Mouse (Mus musculus): ENCODE measurements around the gene H6pd. TPM values are rescaled to one million over a fixed set of nuclear protein-coding genes. Genes with fewer than 3 reads are reported as not detected.
A peak's percentile ranks its signal among the peaks of the same experiment; 100 is the strongest.
"Not testable (repeated sequence)": the region's sequence is repeated elsewhere in the genome, so short reads cannot be mapped to it uniquely, and the experiment has no call there.

The H6pd gene
- 115 and 132 TPM in 2 replicates for total RNA-seq (2021)
- long read RNA-seq, experiment 1, full-length matches to known transcripts: 39 of 88 reads
- long read RNA-seq, experiment 1, partial matches to known transcripts: 6 of 88 reads
- long read RNA-seq, experiment 1, other reads (novel, unspliced or antisense): 43 of 88 reads
- long read RNA-seq, experiment 2, full-length matches to known transcripts: 32 of 72 reads
- long read RNA-seq, experiment 2, partial matches to known transcripts: 7 of 72 reads
- long read RNA-seq, experiment 2, other reads (novel, unspliced or antisense): 33 of 72 reads

DNA sequence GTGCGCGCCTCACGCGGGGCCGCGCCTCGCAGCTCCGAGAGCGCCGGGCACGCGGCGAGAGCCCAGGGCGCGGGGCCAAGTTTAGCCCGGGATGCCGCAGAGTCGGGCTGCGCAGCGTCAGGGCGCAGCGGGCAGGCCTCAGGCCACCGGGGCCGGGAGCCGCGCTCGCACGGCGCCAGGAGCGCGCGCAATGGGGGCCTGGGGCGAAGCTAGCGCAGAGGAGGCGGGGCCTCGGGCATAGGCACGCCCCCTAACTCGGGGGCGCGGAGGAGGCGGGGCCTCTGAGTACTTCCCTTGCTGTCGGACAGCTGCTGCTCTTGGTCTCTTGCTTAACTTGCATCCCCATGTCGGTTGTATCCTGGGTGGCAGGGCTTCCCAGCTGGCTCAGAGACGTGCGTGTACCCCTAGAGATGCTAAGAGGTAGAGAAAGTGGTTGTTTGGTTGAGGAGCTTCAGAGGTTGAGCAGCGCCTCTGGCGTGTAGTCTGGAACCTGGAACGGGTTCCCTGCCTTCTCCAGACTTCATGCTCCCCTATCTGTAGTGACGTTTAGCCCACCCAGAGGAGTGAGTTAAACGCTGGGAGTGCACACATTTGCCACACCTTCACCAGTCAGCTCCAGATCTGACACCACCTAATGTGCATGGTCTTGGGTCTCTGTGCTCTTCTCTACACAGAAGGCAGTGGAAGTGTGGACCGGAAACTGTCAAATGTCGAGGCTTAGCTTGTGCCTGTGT is at the start of gene H6pd:
H6pd (minus strand) TSS at position 171 of the 734 bp plus-strand sequence.
- DNase-seq: peak; percentile 95

DNA sequence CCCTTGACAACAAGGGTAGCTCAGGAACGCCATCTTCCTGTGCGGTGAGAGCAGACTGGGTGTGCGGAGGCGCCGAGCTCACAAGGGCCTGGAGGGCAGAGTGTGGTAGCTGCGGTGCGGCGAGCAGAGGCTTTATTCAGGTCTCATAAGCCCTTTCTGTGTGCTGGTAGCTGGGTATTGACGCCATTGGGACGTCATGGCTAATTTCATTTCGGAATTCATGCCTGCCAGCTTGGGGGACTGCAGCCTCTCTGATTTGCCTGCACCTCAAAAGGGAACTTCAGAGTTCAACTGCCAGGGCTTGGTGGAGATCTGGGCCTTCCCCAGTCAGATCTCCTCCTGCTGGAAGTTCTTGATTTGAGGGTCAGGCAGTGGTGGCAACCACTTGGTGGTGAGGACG is 48.9 kb upstream of the H6pd start:
- no peak for DNase-seq

DNA sequence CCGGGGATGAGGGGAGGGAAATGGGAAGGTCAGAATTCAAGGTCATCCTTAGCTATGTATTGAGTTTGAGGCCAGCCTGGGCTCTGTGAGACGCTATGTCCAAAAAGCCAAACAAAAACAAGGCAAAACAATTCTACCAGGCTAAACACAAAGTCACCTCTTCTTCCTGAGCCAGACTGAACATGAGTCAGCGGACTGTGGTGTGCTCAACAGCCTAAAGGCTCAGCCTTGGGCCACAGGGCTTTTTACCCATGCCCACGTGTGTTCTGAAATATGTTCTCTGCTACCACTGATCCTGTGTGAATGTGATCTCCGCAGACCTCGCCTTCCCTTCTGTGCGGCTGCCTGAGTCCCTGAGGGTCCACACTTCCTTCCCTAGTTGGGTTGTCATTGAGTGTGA is 47.3 kb upstream of the H6pd start:
- no peak for DNase-seq

DNA sequence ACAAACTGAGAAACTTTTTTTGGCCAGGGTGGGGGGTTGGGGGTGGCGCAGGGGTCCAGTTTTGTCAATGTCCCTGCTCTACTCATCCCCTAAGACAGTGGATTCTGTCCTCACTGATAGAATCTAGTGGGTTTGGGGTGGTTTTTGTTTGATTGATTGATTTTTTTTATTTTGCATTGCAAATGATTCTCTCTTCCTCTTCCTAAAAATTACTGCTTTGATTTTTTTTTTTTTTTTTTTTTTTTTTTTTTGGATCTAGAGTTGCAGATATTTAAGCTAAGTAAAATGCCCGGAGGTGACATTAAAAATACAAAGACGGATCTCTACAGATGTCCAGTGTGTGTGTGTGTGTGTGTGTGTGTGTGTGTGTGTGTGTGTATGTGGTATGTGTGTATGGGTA is 43.6 kb upstream of the H6pd start:
- DNase-seq: no peak

DNA sequence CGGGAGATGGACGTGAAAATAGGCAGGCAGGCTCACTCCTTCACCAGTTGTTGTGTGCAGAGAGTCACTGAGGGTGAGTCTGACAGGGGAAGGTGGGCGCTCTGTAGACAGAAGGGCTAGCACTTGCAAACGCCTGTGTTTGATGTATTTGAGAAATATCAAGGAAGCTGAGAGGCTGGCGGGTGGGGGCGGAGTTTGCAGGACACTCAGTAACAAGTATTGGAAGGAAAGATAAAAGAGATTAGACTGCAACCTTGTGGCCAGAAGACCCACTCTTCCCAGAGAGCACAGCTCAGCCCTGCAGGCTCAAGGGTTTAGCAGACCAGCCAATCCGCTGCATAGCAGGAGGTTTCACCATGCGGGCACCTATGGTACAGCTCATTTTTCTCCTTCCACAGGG is 42.7 kb upstream of the H6pd start:
- DNase-seq: no peak

DNA sequence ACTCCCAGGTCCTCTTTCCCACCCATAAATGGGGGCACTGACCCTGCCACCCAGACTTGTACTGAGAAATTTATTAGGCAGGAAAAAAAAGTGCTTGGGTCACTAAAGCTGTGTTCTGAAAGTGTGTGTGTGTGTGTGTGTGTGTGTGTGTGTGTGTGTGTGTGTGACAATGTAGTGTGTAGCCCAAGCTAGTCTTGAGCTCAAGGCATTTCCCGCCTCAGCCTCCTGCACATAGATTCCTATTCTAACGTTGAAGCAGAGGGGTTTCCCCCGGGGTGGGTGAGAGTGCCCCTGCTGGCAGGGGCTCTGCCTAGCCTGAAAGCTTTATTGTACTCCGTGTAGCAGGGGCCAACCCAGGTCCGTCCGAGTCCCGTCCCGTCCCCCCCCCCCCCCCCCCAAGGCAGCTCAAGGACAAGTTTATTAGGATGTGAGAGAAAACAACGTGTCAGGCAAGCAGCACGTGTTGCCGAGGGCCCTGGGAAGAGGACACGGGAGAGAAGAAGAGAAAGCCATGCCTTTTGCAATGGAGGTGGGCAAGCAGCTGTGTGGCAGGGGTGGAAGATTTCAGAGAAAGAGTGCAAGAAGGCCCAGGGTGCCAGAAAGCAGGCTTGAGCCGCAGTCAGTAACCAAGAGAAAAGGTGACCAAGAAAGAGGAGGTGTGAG is 40.9 kb upstream of the H6pd start:
- no peak for DNase-seq

DNA sequence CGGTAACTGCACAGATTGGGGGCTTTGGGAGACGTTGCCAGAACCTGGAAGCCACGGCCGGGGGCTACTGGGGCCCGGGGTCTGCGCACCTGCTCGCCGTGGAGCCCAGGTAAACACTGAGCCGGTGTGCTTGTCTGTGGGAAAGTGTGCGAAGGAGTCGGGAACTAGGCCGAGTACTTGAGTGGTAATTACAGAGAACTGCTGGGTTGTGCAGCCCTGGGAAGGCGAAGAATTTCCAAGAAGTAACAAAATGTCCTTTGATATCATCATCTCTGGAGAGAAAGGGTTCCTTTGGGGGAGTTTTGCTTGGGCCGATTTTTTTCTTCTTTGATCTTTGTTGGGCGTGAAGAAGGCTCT is 40.3 kb upstream of the H6pd start:
- DNase-seq: no peak

DNA sequence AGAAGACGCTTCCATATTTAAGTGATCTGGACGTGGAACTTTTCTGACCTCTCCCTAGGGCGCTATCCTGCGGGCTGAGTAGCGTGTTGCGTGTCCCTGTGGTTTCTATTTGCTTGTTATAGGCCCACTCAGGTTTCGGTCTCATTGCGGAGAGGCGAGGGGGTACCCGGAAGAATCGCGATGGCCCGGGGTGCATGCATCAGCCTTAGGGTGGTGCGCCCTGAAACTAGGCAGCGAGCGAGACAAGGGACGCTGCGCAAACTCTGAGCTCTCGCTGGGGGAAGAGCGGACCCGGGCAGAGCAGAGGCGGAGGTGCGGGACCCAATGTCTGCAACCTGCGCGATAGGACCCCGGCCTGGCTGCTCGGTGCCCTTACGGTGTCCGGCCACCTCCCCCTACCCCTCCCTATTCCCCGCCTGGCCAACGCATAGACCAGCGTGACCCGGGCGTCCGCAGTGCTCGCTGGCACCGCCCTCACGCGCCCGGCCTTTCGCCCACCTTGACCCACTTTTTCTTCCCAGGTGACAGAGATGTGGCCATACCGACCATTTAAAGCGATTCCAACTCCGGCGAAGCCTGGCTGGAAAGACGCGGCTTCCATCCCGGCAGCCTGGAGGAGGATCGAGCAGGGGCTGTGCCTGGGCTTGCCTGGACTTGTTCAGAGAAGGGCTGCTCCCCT is 39.8 kb upstream of the H6pd start:
- DNase-seq: peak; percentile 50

DNA sequence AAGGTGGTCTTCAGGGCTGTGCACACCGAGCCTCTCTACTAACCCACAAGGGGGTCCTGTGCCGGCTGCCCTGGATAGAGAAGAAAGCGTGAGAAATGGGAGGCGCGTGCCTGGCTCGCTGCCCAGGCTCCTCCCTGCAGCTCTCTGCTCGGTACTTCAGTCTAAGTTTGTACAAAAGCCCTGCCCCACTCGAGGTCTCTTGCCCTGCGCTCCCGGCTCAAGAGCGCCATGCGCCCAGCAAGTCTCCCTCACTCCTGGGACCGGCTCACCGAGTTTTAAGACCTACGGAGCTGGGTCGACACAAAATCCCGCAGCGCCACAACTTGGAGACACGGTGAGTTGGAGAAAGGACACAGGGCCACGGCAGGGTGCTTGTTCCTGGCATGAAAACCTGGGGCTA is 39.2 kb upstream of the H6pd start:
- peak; percentile 79 for DNase-seq

DNA sequence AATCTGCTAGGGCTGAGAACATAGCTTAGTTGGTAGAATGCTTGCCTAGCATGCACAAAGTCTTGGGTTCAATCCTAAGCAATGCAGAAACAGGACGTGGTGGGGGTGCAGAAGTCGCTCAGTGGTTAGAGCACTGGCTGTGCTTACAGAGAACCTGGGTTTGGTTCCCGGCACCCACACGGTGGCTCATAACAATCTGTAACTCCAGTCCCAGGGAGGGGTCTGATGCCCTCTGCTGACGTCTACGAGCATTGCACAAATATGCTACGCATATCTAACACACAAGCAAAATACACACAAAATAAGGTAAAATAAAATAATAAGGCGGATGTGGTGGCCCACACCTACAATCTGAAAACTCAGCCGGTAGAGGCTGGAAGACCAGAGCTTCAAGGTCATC is 34.8 kb upstream of the H6pd start:
- no peak for DNase-seq

DNA sequence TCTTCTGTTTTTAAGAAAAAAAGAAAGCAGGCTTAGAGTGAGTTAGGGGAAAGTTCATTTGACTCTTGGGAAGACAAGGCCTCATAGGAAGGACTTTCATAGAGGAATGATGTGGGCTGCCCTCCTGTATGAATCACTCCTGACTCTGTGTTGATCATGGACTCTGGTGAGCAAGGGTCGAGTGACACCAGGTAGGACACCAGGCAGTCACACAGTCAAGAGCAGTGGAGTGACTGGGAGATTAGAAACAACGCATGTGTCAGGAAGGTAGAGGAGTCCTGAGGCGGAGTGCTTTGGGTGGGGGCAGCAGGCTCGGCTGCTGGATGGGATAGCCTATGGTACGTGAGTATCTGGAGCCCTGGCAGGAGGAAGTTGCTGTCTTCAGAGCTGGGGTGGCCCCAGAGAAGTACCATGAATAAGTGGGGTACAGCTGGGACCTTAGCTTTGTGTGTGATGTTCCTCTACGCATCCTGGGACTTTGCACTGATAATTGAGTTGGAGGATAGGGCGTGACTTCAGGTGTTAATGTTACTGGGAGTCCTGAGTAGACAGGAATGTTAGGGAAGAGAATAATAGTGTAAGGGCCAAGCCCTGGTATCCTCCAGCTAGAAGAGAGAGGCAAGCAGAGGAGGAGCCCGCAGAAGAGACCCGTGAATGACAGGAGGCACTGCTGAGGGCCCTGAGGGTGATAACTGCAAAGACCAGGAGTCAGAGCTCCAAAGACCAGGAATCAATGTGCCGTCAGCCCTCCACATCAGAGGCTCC is 32.7 kb upstream of the H6pd start:
- DNase-seq: no peak

DNA sequence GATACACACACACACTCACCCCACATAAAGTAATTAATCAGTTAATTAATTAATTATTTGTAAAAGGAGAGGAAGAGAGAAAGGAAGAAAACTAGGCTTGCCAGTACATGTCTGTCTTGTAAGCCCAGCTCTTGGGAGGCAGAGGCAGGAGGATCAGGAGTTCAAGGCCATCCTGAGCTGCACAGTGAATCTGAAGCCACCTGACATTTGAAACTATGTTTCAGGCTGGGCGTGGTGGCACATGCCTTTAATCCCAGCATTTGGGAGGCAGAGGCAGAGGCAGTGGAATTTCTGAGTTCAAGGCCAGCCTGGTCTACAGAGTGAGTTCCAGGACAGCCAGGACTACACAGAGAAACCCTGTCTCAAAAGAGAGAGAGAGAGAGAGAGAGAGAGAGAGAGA is 32.0 kb upstream of the H6pd start:
- DNase-seq: not testable (repeated sequence)

DNA sequence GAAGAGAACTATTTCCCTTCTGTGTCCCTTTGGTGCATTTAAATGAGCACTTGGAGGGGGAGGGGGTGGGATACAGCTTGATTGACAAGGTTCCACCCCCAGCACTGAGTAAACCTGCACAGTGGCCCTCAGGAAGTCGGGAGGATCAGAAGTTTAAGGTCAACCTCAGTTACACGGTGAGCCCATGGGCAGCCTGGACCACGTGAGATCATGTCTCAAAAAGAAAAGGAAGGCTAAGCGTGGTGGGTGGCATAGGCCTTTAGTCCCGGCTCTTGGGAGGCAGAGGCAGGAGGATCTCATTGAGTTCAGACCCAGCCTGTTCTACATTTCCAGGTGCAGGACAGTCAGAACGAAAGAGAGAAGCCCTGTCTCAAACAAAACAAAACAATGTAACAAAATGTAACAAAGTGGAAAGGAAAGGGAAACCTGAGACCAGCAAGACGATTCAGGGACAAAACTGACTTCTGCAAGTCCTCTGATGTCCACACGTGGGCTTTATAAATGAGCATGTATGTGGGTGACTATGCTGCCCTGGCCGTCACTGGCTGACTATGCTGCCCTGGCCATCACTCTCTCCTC is 31.3 kb upstream of the H6pd start:
- DNase-seq: no peak

DNA sequence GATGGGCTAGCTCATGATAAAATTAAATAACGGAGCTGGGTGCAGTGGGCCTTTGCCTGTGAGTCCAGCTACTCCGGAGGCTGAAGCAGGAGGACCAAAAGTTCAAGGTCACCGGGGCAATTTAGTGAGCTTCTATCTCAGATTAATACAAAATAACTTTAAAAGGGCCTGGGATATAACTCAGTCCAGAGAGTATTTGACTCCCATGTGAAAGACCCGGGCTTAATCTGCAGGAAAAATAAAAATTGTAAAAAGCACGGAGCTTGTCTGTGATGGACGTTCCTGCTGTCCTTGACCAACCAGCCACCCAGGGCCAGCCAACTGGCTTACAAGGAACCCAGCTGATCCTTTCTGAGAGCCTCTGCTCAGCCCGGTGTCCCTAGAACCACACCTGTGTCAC is 29.7 kb upstream of the H6pd start:
- peak; percentile 40 for DNase-seq

DNA sequence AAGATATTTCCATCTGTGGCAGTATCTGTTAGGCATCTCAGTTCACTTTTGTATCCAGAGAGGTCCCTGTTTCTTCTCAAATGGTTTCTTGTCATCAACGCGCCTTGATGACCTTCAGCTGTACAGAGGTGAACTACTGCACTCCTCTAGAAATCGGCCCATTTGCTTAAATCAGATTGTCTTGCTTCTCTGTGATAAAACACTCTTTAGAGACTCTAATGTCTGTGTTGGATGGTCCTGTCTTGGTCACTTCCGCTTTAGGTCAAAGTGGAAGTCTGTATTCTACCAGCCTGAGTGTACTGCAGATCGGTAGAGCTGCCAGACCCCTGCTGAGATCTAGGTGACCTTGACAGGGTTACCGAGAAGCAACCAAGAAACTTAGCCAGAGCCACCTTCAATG is 27.3 kb upstream of the H6pd start:
- DNase-seq: no peak

DNA sequence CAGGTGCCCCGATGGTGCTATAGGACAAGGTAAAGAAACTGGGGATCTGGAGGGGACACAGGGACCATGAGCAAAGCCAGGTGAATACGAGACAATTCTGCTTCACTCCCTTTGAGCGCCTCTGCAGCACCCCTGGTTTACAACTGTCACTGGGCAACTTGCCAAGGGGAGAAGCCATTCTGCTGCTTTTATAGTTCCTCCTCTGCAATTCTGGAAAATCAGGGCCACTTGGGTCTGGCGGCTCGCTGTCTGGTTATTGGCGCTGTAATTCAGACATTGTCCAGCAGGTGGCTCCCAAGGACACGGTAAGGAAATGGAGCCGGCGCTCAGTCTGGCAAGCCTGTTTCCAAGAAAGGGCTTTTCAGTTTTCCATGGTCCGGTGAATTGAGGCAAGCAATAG is 26.5 kb upstream of the H6pd start:
- peak; percentile 91 for DNase-seq

DNA sequence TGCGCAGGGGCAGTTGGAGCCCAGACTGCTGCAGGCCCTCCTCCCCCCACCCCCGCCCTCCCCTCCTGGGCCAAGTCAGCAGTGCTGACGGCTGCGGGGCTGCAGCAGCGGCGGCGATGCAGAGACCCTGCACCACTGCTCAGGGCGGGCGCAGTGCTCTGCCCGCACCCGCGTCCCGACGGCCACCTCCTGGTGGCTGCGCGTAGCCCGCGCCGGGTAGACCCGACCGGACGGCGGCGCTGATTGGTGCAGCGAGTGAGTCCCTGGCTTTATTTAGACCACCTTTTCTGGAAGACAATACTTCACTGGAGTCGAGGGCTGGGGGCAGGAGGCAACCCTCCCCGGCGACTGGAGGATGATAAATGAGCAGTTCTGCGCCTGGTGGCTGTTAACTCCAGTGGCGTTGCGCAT is 24.4 kb upstream of the H6pd start:
- peak; percentile 51 for DNase-seq

DNA sequence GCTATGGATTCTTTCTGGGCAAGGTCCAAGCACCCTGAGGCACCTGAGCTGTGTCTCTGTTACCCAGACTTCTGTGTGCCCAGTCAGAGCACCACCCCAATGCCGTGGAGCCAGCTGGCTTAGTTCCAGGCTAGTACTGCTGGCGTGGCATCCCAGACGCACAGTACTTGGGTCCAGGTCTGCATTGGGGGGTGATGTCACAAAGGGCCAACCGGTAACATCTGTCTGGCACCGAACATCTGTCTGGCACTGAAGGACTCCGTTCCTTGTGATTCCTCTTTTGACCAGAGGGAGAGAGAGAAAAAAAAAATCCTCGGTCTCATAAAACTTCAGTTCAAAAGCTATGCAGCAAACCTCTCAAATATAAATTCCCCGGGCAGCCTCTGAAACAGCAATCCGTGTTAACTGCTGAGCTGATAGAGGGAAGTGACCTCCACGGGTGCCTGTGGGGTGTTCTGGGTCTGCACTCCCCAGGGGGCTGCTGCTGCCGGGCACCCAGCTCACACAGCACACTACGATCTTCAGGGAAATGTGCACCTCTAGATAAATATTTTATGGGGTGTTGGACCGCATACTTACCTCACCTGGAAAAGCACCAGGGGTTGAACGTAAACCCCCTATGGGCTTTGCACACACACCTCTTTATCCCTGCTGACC is 22.5 kb upstream of the H6pd start:
- peak; percentile 65 for DNase-seq

DNA sequence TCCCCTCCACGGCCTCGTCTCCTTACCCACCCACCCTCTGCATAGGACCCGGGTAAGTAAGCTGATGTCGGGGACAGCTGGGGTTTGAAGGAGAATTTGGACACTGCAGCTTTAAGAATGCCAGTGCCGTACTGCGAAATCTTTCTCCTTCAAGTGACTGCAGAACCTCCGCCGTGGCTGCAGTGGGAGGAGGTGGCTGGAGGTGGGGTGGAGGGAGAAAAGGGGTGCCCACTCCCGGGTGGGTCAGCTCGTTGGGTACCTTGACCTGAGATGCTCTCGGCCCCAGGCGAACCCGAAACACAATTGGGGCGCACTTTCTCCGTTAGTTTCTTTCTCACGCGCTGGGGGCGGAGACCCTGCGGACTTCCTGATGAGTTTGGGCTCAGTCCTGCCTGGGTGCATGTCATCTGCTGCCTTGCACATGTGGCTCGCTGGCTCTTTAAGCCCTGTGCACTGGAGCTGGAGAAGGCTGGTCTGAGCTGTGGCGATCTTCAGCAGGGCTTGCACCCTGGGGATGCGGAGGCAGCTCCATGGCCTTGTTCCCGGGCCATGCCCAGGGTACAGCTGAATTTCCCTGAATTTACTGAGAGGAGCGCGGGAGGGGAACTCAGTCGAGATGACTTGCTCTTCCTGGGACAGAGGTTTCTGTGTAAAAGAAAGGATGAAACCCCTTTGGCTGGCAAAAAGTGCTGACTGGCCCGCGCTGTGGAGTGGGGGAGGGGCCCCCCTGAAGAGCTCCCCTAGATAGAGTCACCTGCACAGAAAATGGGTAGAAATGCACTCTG is 21.8 kb upstream of the H6pd start:
- peak; percentile 45 for DNase-seq

DNA sequence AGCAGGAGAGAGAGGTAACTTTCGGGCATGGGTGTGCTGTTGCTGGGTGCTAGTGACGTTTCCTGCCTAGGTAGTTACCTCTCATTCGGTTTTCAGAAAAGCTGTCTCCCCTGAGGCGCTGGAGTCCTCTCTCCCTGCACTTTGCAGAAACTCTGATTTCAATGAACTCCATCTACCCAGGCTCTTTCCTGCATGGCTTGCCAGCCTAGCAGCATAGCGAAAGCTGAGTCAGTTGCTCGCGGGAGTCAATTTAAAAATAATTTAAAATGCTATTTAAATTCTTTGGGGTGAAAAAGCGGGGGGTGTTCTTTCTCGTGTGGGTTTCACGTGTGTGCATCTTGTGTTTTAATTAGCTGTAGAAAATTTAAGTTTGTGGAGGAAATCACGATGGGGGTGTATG is 21.1 kb upstream of the H6pd start:
- DNase-seq: no peak

DNA sequence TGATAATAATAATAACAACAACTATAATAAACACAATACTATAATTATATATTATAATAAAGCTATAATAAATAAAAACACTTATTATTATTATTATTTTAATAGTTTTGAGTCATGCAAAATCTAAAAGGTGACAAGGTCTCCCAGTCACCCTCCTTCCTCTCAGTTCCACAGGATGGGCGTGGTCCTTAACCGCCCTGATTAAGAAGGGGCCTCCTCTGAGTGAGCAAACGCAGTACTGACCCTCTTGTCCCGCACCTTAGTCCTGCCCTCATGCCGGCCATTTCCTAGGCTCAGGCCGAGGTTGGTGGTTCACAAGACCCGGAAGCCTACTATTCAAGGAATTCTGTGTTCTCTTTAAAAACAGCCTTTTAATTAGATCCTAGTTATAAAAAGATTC is 14.7 kb upstream of the H6pd start:
- DNase-seq: no peak
